10 mouse cellular contexts compared by ENCODE assay signal in the genomic region with DNA sequence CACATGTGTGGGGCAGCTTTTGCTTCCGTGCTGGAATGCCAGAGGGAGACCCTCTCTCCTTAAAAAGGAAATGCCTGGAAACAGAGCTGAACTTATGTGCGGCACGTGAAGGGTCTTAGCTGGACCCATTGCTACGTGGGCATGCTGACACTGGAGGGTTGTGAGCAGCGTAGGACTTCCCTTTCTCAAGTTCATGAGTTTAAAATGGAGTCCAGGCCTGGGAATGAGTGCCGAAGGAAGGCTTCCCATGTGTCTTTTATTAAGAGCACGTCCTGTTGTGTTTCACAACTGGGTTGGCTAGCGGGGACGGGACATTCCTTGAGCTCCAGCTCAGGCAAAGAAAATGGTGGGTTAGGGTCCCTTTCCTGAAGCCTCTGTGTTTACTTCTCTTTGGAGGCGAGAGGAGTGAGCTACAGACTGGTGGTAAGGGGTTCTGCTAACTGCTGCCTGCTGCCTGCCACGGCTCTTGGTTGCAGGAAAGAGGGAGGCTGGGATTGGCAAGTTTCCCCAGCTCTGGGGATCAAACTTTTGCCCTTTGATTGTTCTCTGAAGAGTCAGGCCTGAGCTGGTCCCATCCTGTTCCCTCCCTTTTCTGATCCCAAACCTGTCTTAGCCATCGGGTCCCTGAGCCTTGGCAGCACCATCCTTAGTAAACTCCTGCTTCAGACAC. TPM values are rescaled to one million over a fixed set of nuclear protein-coding genes. Genes with fewer than 3 reads are reported as not detected.
DNase-seq lines count a peak whose midpoint lies in the region; ATAC-seq lines count a peak whose summit lies in the region.
"Had no signal": no experiment of that assay in that cellular context is flagged by ENCODE, and none has a peak within 500 bp of the region (broad histone marks: within the 10 kb centered on the region; RNA-seq: fewer than 3 reads in every experiment).

No protein-coding gene starts in this region.

- ATAC-seq in frontal cortex, adult (ENCODE audit: low TSS enrichment), result no peak

- H3K4me1 ChIP-seq in hindbrain, embryonic 10.5 days (replicated peaks), result peaks cover 33% of the 10 kb centered on the region

- no peaks in the 10 kb centered on the region for H3K9me3 ChIP-seq in hindbrain, embryonic 10.5 days
- H3K9me3 ChIP-seq: megakaryocyte, embryonic 14.5 days had no signal

- H3K36me3 ChIP-seq in hindbrain, embryonic 10.5 days, result peaks cover 26% of the 10 kb centered on the region

- H3K4me3 ChIP-seq in hindbrain, embryonic 10.5 days, result peak overlapping the region; percentile 80; the same call in 1 of the 2 replicates
- H3K4me3 ChIP-seq: megakaryocyte, embryonic 14.5 days had no signal

- H3K27me3 ChIP-seq in hindbrain, embryonic 10.5 days (ENCODE audit: insufficient read depth, poor library complexity, severe bottlenecking), result peaks cover 28% of the 10 kb centered on the region

- 64% methylated on average over 12 of the region's 12 CpGs for WGBS in hindbrain, embryonic 10.5 days

- DNase-seq in adipocyte (ENCODE audit: low spot score), result peak; percentile 19
- peak; percentile 56 for DNase-seq in embryo, embryonic 11 days
- peak; percentile 30 for DNase-seq in hindbrain, embryonic 10.5 days (ENCODE audit: low spot score)
- DNase-seq in lung, postnatal 25 days (ENCODE audit: low spot score), result peak; percentile 23
- DNase-seq in thymus, postnatal 0 days (ENCODE audit: low spot score), result no peak
- no peak for DNase-seq in urinary bladder, postnatal 36 days (ENCODE audit: low spot score in 2 of 2)
- DNase-seq: cerebellum, postnatal 14 days had no signal

- H3K27ac ChIP-seq in hindbrain, embryonic 10.5 days, result peak overlapping the region; percentile 63
- H3K27ac ChIP-seq: kidney, postnatal 0 days had no signal

RNA-seq across cellular contexts. Expression of a gene that starts 2.9 kb away (rescaled TPM):
- polyA plus RNA-seq in hindbrain, embryonic 10.5 days (2016; fragmentation: Nextera tagmentation; extraction: Ambion mirVana), result 50.5 and 55.4 TPM in 2 replicates
- polyA plus RNA-seq in thymus, postnatal 0 days (2015; fragmentation: Nextera tagmentation; extraction: Ambion mirVana), result 16.5 and 16.6 TPM in 2 replicates

RNA-seq across cellular contexts. Expression of a gene that starts 29.5 kb away (rescaled TPM):
- 0.22 TPM in 1 of 2 replicates, not detected in the other for polyA plus RNA-seq in hindbrain, embryonic 10.5 days (2016; fragmentation: Nextera tagmentation; extraction: Ambion mirVana)
- not detected in 2 replicates for polyA plus RNA-seq in thymus, postnatal 0 days (2015; fragmentation: Nextera tagmentation; extraction: Ambion mirVana)
- polyA plus RNA-seq: kidney, postnatal 0 days had no signal

Comparison
In these comparisons a context has a peak if more than half of its experiments do, and no peak if none do; other contexts are left out.
1. DNase-seq: peak in adipocyte (single experiment), embryo, embryonic 11 days (single experiment), hindbrain, embryonic 10.5 days (single experiment) and lung, postnatal 25 days (single experiment); none in thymus, postnatal 0 days (single experiment) and urinary bladder, postnatal 36 days (0 of 2).